Mouse (Mus musculus) neural tube, embryonic 14.5 days (tissue): ENCODE data around the gene Ubqln4. TPM values are rescaled to one million over a fixed set of nuclear protein-coding genes. Genes with fewer than 3 reads are reported as not detected.

Experiments
- ATAC-seq: fragments of 200-750 bp; cut with Nextera tagmentation; 2 replicates; pipeline ENCODE4 v1.8.0; 2017; ENCODE audit warnings: low read depth, mild to moderate bottlenecking, moderate TSS enrichment, moderate library complexity
- H3K27ac ChIP-seq: fragments of 300-500 bp; sonication (generic); 2 replicates; pipeline ENCODE4 v1.5.1; 2014; ENCODE audit warnings: low read depth, mild to moderate bottlenecking, control low read depth, low read length, moderate library complexity, mixed read lengths
- H3K27me3 ChIP-seq: fragments of 300-500 bp; sonication (generic); 2 replicates; pipeline ENCODE4 v1.6.1; 2014; ENCODE audit warnings: low read length; ENCODE audit not compliant: control insufficient read depth, insufficient read depth
- H3K36me3 ChIP-seq: fragments of 300-500 bp; sonication (generic); 2 replicates; pipeline ENCODE4 v1.6.1; 2014; ENCODE audit warnings: low read length, mixed read lengths; ENCODE audit not compliant: control insufficient read depth, insufficient read depth
- H3K4me1 ChIP-seq: fragments of 300-500 bp; sonication (generic); 2 replicates; pipeline ENCODE4 v1.6.1; 2014; ENCODE audit warnings: low read length; ENCODE audit not compliant: control insufficient read depth, insufficient read depth
- H3K4me2 ChIP-seq: fragments of 300-500 bp; sonication (generic); 2 replicates; pipeline ENCODE4 v1.6.1; 2014; ENCODE audit warnings: mild to moderate bottlenecking, low read depth, low read length, control low read depth
- H3K4me3 ChIP-seq: fragments of 300-500 bp; sonication (generic); 2 replicates; pipeline ENCODE4 v1.5.1; 2014; ENCODE audit warnings: low read depth, low read length, control low read depth, mixed read lengths
- H3K9ac ChIP-seq: fragments of 300-500 bp; sonication (generic); replicated peaks from 2 replicates; pipeline ENCODE4 v1.6.1; 2014; ENCODE audit warnings: low read depth, mild to moderate bottlenecking, control low read depth, low read length, mixed read lengths
- H3K9me3 ChIP-seq: fragments of 300-500 bp; sonication (generic); 2 replicates; pipeline ENCODE4 v1.6.1; 2016; ENCODE audit warnings: low read length; ENCODE audit not compliant: control insufficient read depth
- WGBS: fragments of 180-500 bp; shearing (Covaris S2); extraction: QIAGEN DNeasy Blood & Tissue Kit; methylation state at CpG from one replicate; pipeline ENCODE4 v1.1.7; 2014; 5-methylcytosine and 5-hydroxymethylcytosine counted together
- polyA plus RNA-seq: library from polyadenylated mRNA; unstranded; fragments of >200 nt; fragmentation: Nextera tagmentation; extraction: Ambion mirVana; gene quantifications from 2 replicates; pipeline ENCODE4 v1.2.1, GENCODE M21; 2014

Ubqln4 gene
- polyA plus RNA-seq, 1 experiment from 2014 or later, result 44.1 TPM

DNA sequence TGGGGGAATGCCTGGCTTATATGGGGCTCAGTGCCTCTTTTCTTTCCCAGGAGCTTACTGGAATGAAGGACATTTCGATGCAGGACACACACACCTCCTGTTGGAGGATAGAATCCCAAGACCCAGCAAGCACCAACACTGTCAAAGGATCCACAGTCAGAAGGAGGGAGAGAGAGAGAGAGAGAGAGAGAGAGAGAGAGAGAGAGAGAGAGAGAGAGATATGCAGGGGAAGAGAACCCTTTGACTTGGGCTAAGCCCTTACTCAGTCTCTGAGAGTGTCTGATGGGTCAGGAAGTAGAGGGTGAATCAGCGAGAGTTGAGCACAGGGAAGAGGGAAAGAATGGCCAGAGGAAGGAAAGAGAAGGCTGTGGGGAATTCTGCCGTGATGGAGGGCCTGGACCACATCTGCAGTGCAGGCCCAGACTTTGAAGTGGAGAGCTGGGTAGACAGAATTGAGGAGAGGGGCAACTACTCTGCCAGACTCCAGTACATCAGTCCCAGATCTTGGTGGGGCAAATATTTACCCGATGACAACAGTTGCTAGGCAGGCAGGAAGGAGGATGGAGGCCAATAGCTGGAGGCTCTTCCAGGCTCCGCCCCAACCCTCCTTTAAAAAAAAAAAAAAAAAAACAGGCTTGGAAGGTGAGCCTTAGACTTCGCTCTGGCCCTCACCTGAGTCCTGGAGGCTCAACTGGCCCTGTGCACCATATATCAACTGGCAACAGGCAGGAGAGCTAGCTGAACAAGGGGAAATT, 41.2 kb upstream of the Ubqln4 start:
- H3K36me3 ChIP-seq, result no peaks in the 10 kb centered on the region
- H3K9ac ChIP-seq, result no peak overlapping the region
- WGBS, result 46% methylated on average over 6 of the region's 6 CpGs
- H3K27me3 ChIP-seq, result no peaks in the 10 kb centered on the region
- no peak for ATAC-seq
- no peaks in the 10 kb centered on the region for H3K9me3 ChIP-seq
- peaks cover 25% of the 10 kb centered on the region for H3K4me1 ChIP-seq
- no peak overlapping the region for H3K4me3 ChIP-seq
- H3K4me2 ChIP-seq, result no peak overlapping the region
- no peak overlapping the region for H3K27ac ChIP-seq

DNA sequence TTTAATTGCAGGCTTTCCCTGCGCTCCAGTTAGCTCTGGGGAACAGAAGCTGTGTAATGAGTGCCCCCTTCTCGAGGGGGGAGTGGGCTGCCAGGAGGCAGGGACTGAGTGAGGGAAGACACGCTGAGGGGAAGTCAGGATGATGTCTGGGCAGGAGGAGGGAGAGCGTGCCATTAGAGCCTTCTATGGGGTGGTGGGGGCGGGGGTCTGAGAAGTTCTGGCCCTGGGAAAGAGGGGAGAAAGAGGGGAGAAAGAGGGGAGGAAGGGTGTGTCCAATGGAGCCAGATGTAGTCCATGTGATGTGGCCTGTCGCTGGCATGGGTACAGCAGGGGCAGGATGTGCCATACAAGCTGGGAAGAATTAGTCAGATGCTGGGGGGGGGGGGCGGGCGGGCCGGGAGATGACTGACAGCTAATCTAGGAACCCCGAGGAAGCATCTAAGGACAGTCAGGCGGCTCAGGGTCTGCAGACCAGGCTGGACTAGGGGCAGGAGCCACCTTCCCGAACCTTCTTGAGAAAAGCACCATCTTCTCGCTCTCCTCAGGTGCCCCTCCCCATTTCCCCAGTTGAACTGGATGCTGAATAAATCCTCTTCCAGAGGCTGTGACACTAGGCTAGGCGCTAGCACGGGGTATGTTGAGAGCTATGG, 40.5 kb upstream of the Ubqln4 start:
- Histone ChIP-seq H3K9ac (no peak overlapping the region), H3K4me2 (no peak overlapping the region), H3K27me3 (no peaks in the 10 kb centered on the region), H3K9me3 (no peaks in the 10 kb centered on the region), H3K36me3 (no peaks in the 10 kb centered on the region), H3K4me3 (no peak overlapping the region), H3K27ac (no peak overlapping the region), H3K4me1 (peaks cover 25% of the 10 kb centered on the region)
- WGBS, result 45% methylated on average over 11 of the region's 15 CpGs
- ATAC-seq, result no peak

DNA sequence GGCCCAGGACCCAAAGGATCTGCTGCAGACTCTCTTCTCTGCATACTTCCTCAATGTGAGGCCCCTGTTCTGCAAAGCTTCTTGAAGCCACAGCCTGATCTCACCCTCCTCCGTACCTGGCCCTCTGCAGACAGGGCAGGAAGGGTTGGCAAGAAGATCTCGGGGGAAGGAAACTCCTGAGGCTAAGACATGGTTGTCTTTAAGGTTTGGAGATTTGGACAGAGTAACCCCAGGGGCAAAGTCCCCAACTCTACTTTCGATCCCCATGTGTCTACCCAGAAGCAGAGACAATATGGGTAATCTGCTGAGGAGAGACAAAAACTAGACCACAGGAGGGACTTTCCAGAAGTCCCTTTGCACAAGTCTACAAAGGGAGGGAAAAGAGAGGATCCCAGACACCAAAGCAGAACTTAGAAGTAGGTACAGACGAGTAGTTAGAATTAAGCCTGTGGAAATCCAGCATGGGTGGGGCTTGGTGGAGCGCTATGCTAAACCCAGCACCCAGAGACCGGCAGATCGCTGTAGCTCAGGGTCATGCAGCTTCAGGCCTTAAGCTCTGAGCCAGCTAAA, 39.9 kb upstream of the Ubqln4 start:
- ATAC-seq, result no peak

DNA sequence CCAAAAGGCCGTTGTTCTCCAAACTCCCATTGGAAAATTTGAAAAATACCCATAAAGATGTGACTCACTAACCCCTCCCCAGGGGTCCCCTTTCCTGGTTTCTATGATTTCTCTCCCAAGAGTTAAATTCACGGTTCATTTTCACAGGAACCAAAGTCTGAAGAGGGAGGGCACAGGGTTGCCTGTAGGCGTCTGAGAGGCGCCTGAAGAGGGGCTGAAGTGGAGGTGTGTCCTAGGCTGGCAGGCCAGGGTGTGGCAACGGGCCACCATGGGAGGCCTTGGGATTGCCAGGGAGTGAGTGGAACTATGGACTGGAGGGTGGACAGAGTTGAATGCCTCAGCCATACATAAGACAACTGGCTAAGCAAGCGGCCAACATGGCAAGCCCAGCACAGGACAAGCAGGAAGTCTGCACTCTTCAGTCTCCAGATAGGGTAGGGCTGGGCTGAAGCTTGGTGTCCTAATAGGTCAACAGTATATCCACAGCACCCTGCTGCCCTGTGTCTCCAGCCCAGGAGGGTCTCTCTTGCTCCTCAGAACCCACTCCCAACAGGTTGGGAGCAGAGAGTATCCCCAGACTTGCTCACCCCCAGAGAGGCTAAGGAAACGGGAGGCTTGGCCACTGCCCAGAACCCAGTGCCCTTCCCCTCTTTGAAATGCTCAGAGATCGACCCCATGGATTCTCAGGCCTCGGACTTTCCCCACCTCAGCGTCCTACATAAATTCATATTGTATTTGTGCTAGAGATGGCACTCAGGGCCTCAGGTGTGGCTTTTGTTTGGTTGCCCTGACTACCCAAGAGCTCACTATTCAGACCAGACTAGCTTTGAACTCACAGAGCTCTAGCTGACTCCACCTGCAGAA, 39.1 kb upstream of the Ubqln4 start:
- Histone ChIP-seq H3K4me2 (no peak overlapping the region), H3K36me3 (no peaks in the 10 kb centered on the region), H3K27me3 (no peaks in the 10 kb centered on the region), H3K9ac (no peak overlapping the region), H3K9me3 (no peaks in the 10 kb centered on the region), H3K4me1 (peaks cover 21% of the 10 kb centered on the region), H3K27ac (no peak overlapping the region), H3K4me3 (no peak overlapping the region)
- 80% methylated on average over 10 of the region's 10 CpGs for WGBS
- no peak for ATAC-seq

More for the DNA sequence above, 39.9 kb upstream of the Ubqln4 start:
- peaks cover 25% of the 10 kb centered on the region for H3K4me1 ChIP-seq
- no peak overlapping the region for H3K4me2 ChIP-seq
- H3K36me3 ChIP-seq, result no peaks in the 10 kb centered on the region
- H3K4me3 ChIP-seq, result no peak overlapping the region
- H3K9me3 ChIP-seq, result no peaks in the 10 kb centered on the region
- no peaks in the 10 kb centered on the region for H3K27me3 ChIP-seq
- 87% methylated on average over 7 of the region's 7 CpGs for WGBS
- no peak overlapping the region for H3K27ac ChIP-seq
- no peak overlapping the region for H3K9ac ChIP-seq

DNA sequence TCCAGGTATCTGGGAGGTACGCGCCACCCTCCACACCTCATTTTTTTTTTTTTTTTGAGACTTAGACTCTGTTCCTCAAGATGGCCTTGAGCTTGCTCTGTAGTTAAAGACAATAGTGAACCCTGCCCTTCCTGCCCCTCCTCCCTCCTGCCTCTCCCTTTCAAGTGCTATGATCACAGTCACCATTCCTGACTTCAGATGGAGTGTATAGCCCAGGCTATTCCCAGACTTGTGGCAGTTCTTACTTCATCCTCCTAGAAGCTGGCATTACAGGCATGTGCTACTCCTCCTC, 38.5 kb upstream of the Ubqln4 start:
- ATAC-seq, result no peak
- no peak overlapping the region for H3K4me3 ChIP-seq
- H3K4me2 ChIP-seq, result no peak overlapping the region
- H3K36me3 ChIP-seq, result no peaks in the 10 kb centered on the region
- no peaks in the 10 kb centered on the region for H3K27me3 ChIP-seq
- no peak overlapping the region for H3K27ac ChIP-seq
- H3K9ac ChIP-seq, result no peak overlapping the region
- peaks cover 16% of the 10 kb centered on the region for H3K4me1 ChIP-seq
- H3K9me3 ChIP-seq, result no peaks in the 10 kb centered on the region
- WGBS, result 100% methylated on average over 2 of the region's 2 CpGs

DNA sequence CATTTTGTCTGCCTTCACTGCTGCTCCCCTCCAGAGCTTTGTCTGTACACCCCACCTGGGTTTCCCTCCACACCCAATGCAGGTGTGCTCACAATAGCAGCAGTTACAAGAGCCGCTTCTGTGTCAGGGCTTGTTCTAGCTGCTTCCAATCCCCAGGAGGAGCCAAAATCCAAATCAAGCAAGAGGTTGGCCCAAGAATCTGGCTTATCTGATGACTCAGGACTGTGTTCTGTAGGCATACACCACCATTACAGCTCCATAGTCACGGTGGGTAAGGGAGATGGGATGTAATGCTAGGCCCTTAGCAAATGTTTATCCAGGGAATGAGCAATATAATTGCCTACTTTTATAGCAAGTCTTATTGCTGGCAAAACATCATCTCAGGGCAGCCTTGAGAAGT, 37.2 kb upstream of the Ubqln4 start:
- Histone ChIP-seq H3K4me2 (no peak overlapping the region), H3K36me3 (no peaks in the 10 kb centered on the region), H3K9ac (no peak overlapping the region), H3K27ac (no peak overlapping the region), H3K27me3 (no peaks in the 10 kb centered on the region), H3K4me3 (no peak overlapping the region), H3K4me1 (0 out of 2 replicates have a peak, but pooled peaks cover 9% of the 10 kb centered on the region), H3K9me3 (no peaks in the 10 kb centered on the region)
- no peak for ATAC-seq
- WGBS, result 90% methylated on average over 2 of the region's 2 CpGs

DNA sequence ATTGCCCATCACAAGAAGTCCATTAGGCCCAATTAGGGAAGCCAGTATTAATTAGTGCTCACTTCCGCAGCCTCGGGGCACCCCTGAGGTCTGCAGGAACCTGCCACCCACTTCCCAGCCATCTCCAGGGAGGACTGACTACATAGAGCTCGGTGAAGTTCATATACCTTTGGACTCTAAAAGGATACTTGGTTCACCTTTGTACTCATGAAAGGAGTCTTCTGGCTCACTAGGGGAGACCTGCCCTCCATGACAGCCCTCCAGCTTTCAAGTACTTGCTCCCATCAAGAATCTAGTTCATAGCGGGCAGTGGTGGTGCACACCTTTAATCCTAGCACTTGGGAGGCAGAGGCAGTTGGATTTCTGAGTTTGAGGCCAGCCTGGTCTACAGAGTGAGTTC, 35.1 kb upstream of the Ubqln4 start:
- H3K4me1 ChIP-seq, result no peaks in the 10 kb centered on the region
- H3K9ac ChIP-seq, result no peak overlapping the region
- no peak overlapping the region for H3K27ac ChIP-seq
- H3K27me3 ChIP-seq, result no peaks in the 10 kb centered on the region
- 73% methylated on average over 4 of the region's 4 CpGs for WGBS
- no peak for ATAC-seq
- H3K4me3 ChIP-seq, result no peak overlapping the region
- no peaks in the 10 kb centered on the region; the same call in 1 of the 2 replicates for H3K36me3 ChIP-seq
- no peaks in the 10 kb centered on the region for H3K9me3 ChIP-seq
- no peak overlapping the region for H3K4me2 ChIP-seq

DNA sequence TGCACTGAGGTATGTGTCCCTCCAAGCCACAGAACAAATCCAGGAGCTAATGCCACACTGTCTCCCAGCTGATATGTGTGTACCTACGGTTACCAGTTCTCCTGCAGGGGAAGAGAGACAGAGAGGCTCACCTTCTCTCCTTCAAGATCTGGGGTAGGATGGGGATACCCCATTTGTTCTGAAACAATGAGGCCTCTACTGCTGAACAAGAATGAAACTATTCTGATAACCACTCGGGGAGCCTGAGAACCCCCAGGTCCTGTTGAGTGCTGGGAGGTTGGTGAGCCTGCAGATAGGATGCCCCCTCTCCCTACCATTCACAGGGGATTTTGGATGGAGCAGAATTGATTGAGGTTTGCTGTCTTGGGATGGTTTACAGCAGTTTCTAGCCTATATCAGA, 33.5 kb upstream of the Ubqln4 start:
- WGBS, result 86% methylated on average over 2 of the region's 2 CpGs
- no peaks in the 10 kb centered on the region for H3K4me1 ChIP-seq
- no peak overlapping the region for H3K27ac ChIP-seq
- H3K9ac ChIP-seq, result no peak overlapping the region
- no peak overlapping the region for H3K4me3 ChIP-seq
- H3K27me3 ChIP-seq, result no peaks in the 10 kb centered on the region
- no peaks in the 10 kb centered on the region; the same call in 1 of the 2 replicates for H3K36me3 ChIP-seq
- H3K4me2 ChIP-seq, result no peak overlapping the region
- ATAC-seq, result no peak
- H3K9me3 ChIP-seq, result no peaks in the 10 kb centered on the region
